Mouse (Mus musculus): Measurements from ENCODE around the gene Ppp2r5d.

Gene Ppp2r5d

DNA sequence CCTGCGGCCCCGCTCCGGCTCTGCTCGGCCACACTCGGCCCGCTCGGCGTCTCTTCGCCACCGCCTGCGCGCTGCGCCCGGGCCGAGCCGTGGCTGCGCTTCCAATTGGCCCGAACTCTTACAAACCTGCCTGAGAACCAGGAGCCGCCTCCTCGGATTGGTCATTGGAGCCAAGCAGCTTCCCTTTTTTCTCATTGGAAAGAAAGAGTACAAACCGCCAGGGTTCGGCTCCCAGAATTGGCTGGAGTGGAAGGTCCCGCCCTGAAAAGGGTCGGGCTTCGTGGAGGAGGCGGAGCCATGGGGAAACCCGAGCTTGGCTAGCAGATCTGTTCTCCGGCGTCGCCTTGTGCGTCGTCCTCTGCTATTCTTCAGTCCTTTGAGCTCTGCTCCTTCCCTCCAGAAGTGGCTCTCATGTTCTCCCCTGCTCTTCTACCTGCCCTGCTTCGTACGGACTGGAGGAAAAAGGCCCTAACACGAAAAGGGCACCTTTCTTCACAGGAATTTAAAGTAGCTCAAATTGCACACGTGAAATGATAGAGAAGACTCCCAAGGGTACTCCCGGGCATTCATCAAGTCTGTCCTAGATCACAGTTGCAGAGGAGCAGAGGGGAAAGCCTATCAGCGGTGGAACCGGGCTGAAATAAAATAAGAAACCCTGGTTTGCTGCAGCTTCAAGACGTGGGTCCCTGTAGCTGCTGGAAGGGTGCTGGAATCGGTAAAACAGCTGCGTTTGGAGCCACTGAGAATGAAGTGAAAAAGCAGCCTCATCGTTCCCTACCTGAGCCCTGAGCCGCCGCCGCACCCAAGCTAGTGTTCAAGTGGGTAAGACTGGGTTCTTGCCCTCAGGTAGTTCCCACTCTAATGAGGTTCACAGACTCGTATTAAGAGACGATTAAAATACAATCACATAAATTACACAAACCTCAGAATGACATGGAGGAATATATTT is at the start of gene Ppp2r5d:
Gene Ppp2r5d, minus strand, starts transcription at position 225 of the 949 bp plus-strand sequence.
- peak; percentile 92 to 94 for DNase-seq

DNA sequence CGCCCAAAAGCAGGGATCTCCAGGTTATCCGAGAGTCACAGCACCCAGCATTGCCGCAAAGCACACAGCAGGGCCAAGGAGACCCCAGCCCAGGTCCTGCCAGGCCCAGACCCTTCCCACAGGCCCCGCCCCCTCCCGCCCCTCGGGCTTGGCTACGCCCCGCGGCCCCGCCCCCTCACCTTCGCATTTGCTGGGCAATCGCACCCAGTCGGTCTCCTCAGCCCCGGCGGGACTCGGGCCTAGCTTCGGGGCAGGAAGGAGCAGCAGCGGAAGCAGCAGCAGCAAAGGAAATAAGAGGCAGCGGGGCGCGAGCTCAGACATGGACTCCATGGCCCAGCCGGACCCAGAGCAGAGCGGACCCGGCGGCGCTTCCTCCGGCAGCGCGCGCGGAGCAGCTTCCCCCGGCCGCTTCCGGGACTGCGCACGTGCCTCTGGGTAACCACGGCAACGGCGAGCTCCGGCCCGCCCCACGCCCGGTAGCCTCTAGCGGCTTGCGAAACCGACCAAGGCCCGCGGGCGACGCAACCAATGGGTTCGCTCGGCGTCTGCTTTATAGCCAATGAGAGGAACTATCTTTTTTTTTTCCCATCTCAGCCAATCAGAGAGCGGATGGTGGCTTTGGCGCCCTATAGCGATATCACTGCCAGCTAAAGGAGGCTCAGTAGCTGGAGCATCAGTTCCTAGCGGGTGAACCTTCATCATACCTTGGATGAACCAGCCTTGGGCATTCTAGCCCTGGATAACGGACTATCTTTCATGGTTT is 47.1 kb upstream of the Ppp2r5d start, which contains the start of gene Cnpy3:
Gene Cnpy3, minus strand, starts transcription at position 421 of the 763 bp plus-strand sequence.
- peak; percentile 93 to 96 for DNase-seq

DNA sequence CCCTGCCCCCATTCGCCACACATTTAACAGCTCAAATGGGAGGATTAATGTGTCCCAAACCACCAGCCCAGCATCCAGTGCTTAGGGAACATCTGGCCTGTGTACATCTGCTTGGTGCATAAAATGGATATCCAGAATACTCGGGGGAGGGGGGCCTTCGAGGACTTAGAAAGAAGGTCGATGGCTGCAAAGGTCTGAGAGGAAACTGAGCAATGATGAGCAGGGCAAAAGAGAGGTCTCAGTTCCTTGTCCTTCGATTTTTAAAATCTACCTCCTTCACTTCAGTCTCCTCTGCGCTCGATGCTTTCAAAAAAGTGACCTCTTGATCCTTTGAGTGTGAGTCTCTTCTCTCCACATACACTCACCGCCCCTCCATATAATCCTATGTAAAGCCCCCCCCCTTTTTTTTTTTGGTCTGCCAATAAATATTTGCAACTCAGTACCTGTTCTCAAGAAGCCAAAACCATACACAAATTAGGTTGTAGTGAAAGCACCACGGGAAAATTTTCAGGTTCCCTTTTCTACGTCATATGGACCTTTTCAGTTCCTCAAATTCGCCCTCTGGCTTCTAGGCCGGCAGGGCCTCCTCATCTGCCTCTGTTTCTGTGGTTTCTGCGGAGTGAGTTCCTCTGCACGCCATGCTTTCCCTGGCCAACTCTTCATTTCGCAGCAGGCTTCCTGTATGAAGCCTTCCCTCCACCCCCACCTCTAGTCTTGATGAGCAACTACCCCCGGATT is 46.3 kb upstream of the Ppp2r5d start:
- peak in 1 of 2 experiments; percentile 78 for DNase-seq

DNA sequence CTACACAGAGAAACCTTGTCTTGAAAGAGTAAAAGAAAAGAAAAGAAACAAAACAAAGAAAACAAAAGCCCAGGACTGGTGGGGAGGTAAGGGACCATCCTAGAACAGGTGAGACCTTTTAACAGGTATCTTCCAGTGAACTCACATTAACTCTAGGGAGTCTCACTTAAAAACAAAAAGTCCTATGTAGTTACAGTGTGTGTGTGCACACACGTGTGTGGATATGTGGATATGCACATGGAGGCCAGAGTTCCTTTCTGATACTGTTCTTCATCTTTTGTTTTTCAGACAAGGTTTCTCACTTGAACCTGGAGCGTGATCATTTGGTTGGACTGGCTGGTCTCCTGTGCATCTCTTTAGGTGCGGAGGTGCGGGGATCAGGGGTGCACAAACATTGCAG is 45.7 kb upstream of the Ppp2r5d start:
- DNase-seq: no peak

DNA sequence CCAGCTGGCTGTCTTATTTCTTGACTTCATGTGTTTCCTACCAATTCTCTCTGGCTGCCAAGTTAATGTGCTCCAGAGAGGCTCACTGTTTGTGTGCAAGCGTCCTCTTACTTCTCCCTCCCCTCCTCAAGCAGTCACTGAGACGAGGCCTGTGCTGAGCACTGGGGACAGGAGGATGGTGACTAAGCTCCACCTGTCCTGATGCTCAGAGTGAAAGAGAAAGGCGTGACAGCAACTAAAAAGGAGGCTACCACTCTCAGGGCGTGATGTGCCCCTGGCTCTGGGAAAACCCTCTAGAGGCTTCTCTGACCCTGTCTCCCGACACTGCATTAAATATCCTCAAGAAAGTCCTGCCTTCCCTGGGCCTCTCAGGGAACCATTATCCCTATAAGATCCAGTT is 44.4 kb upstream of the Ppp2r5d start:
- DNase-seq: no peak

DNA sequence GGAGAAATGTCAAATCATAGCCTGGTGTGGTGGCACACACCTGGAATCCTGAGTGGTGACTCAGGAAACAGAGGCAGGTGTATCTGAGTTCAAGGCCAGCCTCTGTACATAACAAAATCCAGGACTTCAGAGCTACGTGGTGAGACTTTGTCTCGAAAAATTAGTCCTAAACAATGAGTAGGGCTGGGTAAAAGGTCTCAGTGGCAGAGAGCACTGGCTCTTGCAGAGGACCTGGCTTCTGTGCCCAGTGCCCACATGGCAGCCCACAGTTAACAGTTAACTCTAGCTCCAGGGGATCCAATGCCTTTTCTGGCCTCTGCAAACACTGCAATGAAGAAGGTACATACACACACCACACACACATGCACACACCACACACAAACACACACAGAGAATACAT is 42.9 kb upstream of the Ppp2r5d start:
- no peak for DNase-seq

DNA sequence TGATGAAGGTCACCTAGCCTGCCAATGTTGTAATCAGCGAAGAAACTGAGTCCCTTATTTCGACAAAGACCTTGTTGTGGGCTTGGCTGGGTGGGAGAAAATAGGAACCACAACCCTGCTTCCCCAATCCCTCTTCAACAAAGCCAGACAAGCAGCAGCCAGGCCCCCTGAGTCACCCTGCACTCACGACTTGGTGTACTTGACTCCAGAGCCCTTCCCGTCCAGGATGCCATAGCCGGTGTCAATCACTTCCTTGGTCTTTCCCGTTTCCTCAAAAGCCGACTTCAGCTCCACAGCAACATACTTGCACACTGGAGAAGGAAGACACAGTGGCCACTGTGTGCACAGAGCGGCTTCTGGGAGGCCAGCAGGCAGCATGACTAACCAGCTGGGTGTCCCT is 42.3 kb upstream of the Ppp2r5d start:
- no peak for DNase-seq

DNA sequence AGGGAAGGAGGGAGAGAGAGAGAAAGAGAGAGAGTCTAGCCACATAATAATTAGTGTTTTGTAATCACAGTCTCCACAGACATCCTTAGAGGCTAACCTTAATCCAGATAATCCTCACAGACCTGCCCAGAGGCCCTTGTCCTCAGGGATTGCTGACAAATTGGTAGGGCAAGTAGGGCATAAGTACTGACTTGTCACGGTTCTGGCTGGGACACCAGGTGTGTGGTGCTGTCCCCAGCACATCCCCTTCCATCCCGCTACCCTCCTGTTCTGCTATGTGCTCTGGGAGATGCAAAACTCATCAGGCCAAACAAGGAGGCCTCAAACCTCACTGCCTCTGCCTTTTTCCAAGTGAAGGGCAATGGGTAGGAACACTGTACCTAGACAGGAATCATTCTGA is 40.6 kb upstream of the Ppp2r5d start:
- DNase-seq: no peak

DNA sequence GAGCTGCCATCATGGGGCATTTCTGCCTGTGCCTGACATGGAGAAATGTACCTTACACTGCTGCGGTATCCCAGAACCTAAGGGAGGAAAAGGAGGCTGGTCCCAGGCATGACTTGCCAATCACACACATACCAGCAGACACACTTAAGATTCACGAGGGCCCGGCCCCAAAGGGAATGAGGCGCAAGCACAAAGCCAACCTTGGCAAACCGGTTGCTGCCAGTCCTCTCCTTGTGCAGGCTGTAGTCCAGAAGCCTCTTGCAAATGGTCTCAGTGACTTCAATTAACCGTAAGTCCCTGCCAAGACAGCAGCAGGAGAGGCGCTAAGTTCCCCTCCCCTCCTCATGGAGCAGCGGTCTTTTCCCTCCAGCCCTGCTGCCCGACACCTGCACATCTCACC is 38.1 kb upstream of the Ppp2r5d start:
- no peak for DNase-seq

DNA sequence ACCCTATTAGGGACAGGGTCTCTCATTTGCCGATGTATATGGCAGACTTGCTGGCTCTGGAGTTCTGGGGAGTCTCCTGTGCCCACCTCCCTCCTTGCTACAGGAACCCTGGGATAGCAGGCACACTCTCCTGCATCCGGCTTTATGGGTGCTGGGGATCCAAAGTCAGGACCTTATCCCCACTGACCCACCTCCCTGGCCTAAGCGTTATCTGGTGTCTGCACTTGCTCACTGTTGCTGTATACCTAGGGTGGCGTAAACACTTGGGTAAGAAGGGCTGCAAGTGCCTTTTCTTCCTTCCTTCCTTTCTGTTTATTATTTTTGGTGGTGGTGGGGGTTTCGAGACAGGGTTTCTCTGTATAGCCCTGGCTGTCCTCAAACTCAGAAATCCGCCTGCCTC is 36.4 kb upstream of the Ppp2r5d start:
- DNase-seq: no peak

DNA sequence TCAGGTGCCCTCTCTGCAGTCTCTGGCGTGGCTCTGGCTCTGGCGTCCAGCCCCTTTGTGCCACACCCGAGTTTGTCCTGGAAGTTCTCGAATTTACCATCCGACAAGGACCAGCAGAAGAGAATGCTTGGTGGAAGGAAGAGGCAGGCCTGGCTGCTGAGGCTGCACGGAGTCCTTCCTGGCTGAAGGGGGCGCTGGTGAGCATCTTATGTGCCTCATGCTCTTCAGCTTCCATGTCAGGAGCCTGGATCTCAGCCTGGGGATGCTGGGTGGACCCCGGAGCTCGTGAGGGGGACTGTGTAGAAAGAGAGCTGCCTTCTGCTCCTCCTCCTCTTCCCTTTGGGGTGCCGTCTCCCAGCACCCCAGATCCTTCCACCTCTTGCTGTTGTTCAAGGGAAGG is 31.2 kb upstream of the Ppp2r5d start:
- DNase-seq: peak in 1 of 2 experiments; percentile 55

DNA sequence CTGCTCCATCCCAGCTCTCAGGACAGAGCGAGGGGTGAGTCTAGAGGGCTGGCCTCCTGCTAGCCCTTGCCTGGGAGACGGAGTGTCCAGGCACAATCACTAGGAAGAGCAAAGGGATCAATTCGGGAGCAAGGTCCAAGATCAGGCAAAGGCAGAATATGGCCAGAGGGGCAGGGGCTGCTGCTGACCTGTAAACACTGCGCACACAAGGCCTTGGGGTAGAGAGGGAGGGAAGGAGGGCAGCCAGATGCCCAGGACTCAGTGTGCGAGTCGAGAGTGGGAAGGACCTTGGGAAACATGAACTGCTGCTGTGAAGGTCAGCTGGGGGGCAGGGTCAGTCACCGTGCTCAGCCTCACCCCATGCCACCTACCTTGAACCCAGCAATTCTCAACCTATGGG is 30.4 kb upstream of the Ppp2r5d start:
- DNase-seq: no peak

DNA sequence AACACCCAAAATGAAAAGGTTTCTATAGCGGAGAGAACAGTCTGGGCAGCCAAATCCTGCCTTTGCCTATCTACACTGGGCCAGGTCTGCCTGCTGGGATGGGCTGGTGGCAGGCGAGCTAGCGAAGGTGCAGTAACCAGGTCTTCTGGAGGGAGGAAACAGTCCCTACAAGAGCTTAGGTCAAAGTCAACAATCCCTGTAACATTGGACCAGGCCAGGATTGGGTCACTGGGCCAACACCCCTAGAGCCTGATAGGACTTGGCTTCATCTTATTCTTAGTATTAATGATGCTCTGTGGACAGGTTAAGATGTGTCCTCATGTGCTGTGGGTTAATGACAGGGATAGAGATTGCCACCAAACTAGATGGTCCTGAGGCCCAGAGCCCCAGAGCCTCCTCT is 29.1 kb upstream of the Ppp2r5d start:
- DNase-seq: no peak

DNA sequence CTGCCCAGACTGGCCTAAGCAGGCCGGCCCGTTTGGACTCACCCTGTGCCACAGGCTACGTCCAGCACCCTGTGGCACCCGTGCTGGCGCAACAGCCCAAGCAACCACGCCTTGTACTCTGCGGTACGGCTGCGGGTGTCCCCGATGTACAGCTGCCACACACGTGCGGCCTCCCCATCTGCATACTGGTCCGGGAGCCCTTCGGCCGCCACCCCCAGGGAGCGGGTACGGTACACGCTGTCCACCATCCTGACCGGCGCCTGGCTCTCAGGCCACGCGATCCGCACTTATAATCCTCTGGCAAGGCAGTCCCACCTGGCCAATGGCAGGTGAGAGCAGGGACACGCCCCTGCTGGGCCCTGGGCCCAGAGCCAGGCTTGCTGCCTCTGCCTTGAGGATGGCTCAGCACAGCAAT is 24.0 kb upstream of the Ppp2r5d start, which contains the start of gene Gnmt:
Gene Gnmt, minus strand, starts transcription at position 265 of the 415 bp plus-strand sequence.
- DNase-seq: no peak

DNA sequence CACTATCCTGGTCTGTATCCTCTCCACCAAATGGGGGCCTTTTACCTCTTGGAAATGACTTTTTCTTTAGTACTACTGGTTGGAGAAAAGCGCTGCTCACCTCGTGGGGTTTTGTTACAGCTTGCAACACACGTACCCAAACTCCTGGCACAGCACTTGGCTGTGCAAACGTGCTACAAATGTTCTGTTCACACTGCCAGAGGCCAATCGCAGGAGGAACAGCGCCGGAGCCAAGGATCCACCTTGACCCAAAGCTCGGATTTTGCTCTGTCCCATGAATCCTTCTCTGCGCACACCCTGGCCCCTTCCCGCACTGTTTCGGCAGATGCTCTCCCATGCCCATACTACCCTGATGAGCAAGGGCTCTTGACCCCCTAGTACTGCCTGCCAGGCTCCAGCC is 23.6 kb upstream of the Ppp2r5d start:
- no peak for DNase-seq

DNA sequence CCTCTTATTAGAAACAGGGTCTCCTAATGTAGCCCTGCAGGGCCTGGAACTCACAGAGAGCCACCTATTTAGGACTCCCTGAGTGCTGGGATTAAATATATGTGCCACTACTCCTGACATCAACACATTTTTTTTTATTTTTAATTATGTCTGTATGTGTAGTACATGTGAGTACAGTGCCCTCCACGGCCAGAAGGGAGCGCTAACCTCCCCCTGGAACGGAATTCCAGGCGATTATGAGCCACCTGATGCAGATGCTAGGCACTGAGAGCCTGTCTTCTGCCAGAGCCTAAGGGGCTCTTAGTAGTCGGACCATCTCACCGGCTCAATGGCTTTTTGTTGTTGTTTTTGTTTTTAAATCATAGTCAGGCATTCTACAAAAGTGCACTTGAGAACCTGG is 23.1 kb upstream of the Ppp2r5d start:
- DNase-seq: no peak

DNA sequence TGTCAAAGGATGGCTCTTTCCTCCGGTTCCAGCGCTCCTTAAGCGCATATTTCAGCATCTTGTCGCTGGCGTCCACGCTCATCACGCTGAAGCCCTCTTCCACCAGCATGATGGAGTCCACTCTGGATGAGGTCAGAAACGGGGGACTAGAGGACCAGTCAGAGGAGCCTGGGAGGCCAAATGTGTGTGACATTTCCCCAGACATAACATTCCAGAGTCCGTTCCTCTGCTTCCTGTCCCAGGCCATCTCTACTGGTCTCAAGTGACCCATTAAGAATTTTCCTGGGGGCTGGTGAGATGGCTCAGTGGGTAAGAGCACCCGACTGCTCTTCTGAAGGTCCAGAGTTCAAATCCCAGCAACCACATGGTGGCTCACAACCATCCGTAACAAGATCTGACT is 22.4 kb upstream of the Ppp2r5d start:
- DNase-seq: no peak

DNA sequence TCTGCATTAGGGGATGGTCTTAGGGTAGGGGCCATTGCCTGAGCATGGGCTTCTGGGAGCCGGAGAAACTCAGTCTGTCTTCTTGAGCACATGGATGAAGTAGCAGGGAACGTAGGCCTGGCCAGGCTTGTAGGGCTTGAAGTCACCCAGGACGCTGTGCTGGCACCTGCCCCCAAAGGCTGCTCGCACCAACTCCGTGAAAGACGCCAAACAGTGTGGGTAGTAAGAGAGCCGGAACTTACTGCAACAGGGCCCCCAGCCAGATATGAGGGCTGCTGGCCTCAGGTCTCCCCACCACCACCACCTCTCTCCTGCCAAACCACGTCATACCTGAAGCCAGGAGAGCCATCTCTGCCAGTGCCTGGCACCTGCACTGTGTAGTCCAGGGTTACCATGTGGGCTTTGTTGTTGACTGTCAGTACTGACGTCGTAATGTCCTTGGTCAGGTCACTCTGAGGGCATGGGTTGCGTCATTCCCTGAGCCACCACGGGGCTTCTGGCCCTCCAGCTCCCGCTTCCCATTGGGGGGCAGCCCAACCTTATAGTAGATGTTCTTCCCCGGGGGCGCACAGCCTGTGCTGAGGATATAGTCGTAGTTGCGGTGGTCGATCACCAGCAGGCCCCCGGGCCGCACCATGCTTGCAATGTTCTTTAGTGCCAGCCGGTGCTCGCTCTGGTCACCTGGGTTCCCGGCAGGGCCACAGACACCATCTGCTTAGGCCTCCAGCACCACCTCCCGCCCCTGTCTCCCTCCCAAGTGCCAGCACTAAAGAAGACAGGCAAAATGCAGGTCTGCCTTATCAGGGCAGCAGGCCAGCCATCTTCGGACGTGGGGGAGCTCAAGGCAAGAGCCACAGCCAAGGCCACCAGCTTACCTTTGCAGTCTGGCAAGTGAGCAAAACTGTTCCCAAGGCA is 21.1 kb upstream of the Ppp2r5d start:
- no peak for DNase-seq

DNA sequence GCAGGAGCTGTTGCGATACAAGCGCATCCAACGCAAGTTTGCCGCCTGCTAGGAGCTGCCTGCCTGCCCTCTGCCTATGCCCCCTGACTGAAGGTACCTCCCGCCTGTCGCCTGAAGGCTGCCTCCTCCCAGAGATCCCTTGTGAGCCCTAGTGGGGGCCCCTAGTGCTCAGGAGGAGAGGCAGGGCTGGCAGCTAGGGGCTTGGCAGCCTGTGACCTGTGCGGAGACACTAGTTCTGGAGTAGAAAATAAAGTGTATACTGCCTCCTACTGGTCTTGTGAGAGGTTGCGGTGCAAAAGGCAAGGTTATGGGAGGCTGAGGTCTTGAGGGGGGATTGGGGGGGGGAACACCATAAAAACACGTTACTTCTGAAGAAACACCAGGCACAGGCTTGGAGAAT is 20.4 kb upstream of the Ppp2r5d start:
- no peak for DNase-seq

DNA sequence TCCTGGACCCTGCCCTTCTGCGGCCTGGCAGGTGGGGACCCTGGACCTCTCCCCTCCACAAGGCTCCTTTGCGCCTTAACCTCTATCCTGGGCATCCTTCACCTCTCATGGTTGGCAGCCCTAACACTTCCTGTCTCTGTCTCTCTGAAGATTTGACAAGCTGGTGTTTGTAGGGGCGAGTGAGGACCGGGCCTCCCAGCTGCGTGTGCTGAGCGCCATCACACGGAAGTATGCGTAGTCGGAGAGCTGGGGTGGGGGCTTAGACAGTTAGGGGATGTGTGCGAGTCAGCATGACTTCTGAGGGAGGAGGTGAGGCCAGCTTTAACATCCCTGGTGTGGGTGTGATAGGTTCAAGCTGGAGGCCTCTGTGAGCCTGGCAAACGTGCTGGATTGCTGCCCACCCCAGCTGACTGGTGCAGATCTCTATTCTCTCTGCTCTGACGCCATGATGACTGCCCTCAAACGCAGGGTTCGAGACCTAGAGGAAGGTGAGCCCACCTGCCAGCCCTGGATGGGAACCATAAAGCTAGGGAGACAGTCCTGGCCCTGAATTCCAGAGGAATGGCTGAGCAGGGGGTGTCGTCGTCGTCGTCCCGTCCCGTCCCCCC is 19.7 kb upstream of the Ppp2r5d start:
- no peak for DNase-seq

DNA sequence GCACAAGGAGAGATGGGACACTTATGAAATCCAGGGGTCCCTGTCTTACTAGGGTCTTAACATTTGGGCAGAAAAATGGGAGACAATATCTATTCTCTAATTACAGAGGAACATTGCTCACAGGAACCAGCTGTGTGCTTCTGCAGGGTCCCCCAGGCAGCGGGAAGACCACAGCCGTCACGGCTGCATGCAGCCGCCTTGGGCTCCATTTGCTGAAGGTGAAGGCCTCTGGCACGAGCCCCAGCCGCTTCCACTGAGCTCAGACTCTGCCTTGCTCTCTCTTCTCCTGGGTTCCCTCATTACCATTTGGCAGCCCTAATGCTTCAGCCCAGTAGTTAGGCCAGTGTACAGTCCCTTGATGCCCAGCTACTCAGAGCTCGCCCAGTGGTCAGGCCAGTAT is 16.2 kb upstream of the Ppp2r5d start:
- no peak for DNase-seq
